Mouse (Mus musculus) embryonic facial prominence, embryonic 12.5 days (tissue): ENCODE measurements around the gene Cmip. TPM values are rescaled to one million over a fixed set of nuclear protein-coding genes. Genes with fewer than 3 reads are reported as not detected.
A peak's percentile ranks its signal among the peaks of the same experiment; 100 is the strongest.

Experiments
- ATAC-seq: fragments of 200-750 bp; cut with Nextera tagmentation; 2 replicates; pipeline ENCODE4 v1.8.0; 2017; ENCODE audit not compliant: insufficient number of reproducible peaks, insufficient read depth, low FRiP score, low TSS enrichment
- H3K27ac ChIP-seq: fragments of 300-500 bp; sonication (generic); 2 replicates; pipeline ENCODE4 v1.5.1; 2016; ENCODE audit warnings: mild to moderate bottlenecking
- H3K27me3 ChIP-seq: fragments of 300-500 bp; sonication (generic); 2 replicates; pipeline ENCODE4 v1.6.1; 2016; ENCODE audit warnings: mild to moderate bottlenecking, moderate library complexity
- H3K36me3 ChIP-seq: fragments of 300-500 bp; sonication (generic); 2 replicates; pipeline ENCODE4 v1.6.1; 2016; ENCODE audit warnings: mild to moderate bottlenecking
- H3K4me1 ChIP-seq: fragments of 300-500 bp; sonication (generic); 2 replicates; pipeline ENCODE4 v1.6.1; 2016
- H3K4me2 ChIP-seq: fragments of 300-500 bp; sonication (generic); replicated peaks from 2 replicates; pipeline ENCODE4 v1.6.1; 2016; ENCODE audit warnings: mild to moderate bottlenecking, moderate library complexity
- H3K4me3 ChIP-seq: fragments of 300-500 bp; sonication (generic); 2 replicates; pipeline ENCODE4 v1.5.1; 2016; ENCODE audit warnings: mild to moderate bottlenecking
- H3K9ac ChIP-seq: fragments of 300-500 bp; sonication (generic); 2 replicates; pipeline ENCODE4 v1.6.1; 2016; ENCODE audit warnings: mild to moderate bottlenecking, moderate library complexity
- H3K9me3 ChIP-seq: fragments of 300-500 bp; sonication (generic); 2 replicates; pipeline ENCODE4 v1.6.1; 2016; ENCODE audit warnings: mild to moderate bottlenecking, moderate library complexity
- WGBS: fragments of 180-500 bp; shearing (Covaris S2); methylation state at CpG from one replicate; pipeline ENCODE4 v1.1.7; 2016; 5-methylcytosine and 5-hydroxymethylcytosine counted together
- polyA plus RNA-seq: library from polyadenylated mRNA; unstranded; fragments of >200 nt; fragmentation: Nextera tagmentation; extraction: Ambion mirVana; gene quantifications from 2 replicates; pipeline ENCODE4 v1.2.1, GENCODE M21; 2016

The Cmip gene
- polyA plus RNA-seq, 1 experiment from 2014 or later = 16.8 TPM

DNA sequence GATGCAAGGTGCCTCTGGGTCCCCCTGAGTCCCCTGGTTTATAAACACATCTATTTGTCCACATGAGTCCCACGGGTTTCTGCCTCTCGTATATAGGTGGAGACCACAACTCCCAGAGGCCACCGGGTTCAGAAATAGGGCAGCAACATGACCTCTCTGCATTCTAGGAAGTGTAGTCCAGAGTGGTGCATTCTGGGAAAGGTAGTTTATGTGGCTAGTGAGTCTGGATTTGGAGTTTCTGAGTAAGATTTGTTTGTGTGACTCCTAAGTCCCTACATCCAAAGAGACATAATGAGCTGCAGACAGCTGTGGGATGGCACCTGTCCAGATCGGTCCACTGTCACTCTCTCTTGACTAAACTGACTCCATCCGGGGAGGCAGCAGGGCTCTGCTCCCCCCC, 223.7 kb downstream of the Cmip start:
- Histone ChIP-seq H3K36me3 (no peaks in the 10 kb centered on the region), H3K4me1 (no peaks in the 10 kb centered on the region), H3K4me3 (no peak overlapping the region), H3K9ac (no peak overlapping the region), H3K27ac (no peak overlapping the region), H3K27me3 (no peaks in the 10 kb centered on the region), H3K9me3 (no peaks in the 10 kb centered on the region), H3K4me2 (no peak overlapping the region)
- 47% methylated on average over 5 of the region's 5 CpGs for WGBS
- ATAC-seq = no peak

DNA sequence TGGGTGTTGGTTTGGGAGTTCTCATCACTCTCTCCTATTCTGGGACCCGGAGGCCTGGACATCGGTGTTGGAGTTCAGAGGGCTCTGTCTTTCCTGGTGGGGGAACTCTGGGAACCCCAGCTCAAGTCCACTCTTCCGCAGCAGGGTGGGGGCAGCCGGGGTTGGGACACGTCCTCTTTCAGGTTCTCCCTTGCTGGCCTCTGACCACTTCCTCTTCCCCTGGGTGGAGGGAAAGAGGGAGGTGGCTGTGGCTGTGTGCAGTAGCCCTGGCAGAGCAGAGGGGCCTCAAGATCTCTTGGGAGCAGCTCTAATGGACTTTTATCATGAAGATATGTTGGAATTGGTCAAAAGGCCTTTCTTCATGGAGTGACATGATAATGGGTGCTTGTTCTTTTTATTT, 225.0 kb downstream of the Cmip start:
- Histone ChIP-seq H3K27me3 (no peaks in the 10 kb centered on the region), H3K4me2 (no peak overlapping the region), H3K4me1 (no peaks in the 10 kb centered on the region), H3K36me3 (no peaks in the 10 kb centered on the region), H3K4me3 (no peak overlapping the region), H3K9ac (no peak overlapping the region), H3K9me3 (no peaks in the 10 kb centered on the region), H3K27ac (no peak overlapping the region)
- no peak for ATAC-seq
- 82% methylated on average over 5 of the region's 5 CpGs for WGBS

DNA sequence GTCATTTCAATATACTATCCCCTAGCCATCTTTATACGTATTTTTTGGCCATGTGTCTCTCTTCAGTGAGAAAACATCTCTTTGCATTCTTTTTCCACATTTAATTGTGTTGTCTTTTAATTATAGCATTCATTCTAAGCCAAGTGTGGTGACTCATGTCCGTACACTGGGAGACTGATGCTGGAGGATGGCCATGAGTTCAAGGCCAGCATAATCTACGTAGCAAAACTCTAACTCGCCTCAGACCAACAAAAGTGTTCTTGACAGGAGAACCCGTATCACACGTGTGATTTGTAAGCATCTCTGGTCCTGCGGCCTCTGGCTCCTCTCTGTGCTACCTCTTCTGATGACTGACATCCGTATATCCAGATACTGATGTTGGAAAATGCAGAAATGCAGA, 227.9 kb downstream of the Cmip start:
- no peaks in the 10 kb centered on the region for H3K27me3 ChIP-seq
- no peak overlapping the region for H3K9ac ChIP-seq
- WGBS = 87% methylated on average over 8 of the region's 8 CpGs
- H3K4me1 ChIP-seq = no peaks in the 10 kb centered on the region
- no peak overlapping the region for H3K27ac ChIP-seq
- no peaks in the 10 kb centered on the region for H3K9me3 ChIP-seq
- no peak overlapping the region for H3K4me3 ChIP-seq
- no peak for ATAC-seq
- H3K4me2 ChIP-seq = no peak overlapping the region
- H3K36me3 ChIP-seq = no peaks in the 10 kb centered on the region

DNA sequence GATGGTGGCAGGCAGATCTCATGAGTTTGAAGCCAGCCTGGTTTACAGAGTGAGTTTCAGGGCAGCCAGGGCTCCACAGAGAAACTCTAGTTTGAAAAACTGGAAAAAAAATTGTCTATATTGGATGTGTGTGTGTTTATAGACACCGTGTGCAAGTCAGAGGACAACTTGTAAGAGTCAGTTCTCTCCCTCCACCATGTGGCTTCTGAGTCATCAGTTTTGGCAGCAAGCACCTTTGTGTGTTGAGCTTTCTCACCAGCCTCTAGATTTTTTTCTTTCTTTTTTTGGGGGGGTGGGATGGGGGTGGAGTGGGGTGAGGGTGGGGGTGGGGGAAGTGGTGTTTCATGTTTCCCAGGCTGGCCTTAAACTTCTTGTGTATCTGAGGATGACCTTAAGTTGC, 228.5 kb downstream of the Cmip start:
- H3K27ac ChIP-seq = no peak overlapping the region
- H3K4me3 ChIP-seq = no peak overlapping the region
- no peaks in the 10 kb centered on the region for H3K9me3 ChIP-seq
- H3K9ac ChIP-seq = no peak overlapping the region
- H3K4me2 ChIP-seq = no peak overlapping the region
- no peaks in the 10 kb centered on the region for H3K36me3 ChIP-seq
- H3K4me1 ChIP-seq = no peaks in the 10 kb centered on the region
- WGBS = 71% methylated on average over 1 of the region's 1 CpGs
- ATAC-seq = no peak
- no peaks in the 10 kb centered on the region for H3K27me3 ChIP-seq

DNA sequence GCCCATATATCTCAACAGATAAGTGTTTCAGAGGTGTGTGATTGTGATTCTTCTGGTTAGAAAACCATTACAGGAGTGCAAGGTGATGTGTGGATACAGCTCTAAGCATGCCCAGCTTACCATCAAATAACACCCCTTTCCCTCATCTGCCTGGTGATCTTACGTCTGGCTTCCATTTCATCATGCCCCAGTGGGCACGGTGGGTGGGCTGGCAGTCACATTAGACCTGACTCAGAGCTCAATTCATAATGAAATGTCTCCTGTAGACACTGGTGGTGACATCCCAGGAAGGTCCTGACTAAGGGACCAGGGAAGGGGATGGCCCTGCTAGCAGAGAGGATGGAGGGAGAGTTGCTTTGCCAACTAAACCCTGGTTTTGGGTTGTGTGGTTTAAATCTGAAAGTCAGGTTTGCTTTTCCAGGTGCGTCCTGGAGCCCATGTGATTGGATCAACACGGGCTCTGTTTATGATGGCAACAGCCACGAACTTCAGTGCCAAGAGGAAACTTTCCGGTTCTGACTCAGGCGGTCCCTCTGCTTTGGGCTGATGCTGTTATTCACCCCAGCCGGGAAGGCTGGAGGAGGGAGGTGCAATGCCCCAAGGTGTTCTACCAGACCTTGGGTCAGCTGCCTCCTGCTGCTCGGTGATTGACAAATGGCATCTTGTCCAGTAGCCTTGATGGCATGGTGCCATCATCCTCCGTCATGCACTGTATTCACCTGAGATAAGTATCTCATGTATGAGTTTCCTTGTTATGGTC, 231.6 kb downstream of the Cmip start:
- no peak overlapping the region for H3K4me3 ChIP-seq
- 0 out of 2 replicates have a peak, but pooled peaks cover under 1% of the 10 kb centered on the region for H3K27me3 ChIP-seq
- ATAC-seq = no peak

DNA sequence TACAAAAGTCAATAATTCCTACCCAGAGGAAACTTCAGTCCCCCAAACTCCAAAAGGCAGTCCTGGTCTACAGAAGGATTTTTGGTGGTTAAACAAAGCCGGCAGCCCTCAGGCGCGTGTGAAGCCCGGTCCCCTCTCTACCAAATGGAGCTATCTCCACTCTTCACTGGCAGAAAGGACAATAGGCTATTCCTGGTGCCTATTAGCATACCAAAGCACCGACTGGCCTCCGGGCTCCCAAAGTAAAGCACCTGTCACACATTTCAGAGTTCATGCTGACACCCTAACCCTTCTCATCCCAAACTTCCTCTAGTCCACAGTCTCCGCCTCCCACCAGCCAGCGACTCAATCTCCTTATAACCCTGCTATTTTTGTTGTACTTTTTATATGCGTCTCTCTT, 236.7 kb downstream of the Cmip start:
- no peak for ATAC-seq
- Histone ChIP-seq H3K9me3 (no peaks in the 10 kb centered on the region), H3K9ac (no peak overlapping the region), H3K4me1 (peaks cover 6% of the 10 kb centered on the region; the same call in 1 of the 2 replicates), H3K4me3 (no peak overlapping the region), H3K27me3 (peaks cover 30% of the 10 kb centered on the region), H3K4me2 (no peak overlapping the region), H3K27ac (no peak overlapping the region), H3K36me3 (no peaks in the 10 kb centered on the region)
- 23% methylated on average over 9 of the region's 9 CpGs for WGBS

More for the DNA sequence above, 231.6 kb downstream of the Cmip start:
- Histone ChIP-seq H3K36me3 (no peaks in the 10 kb centered on the region), H3K4me2 (no peak overlapping the region), H3K9me3 (no peaks in the 10 kb centered on the region), H3K27ac (no peak overlapping the region), H3K4me1 (no peaks in the 10 kb centered on the region), H3K9ac (no peak overlapping the region)
- WGBS = 85% methylated on average over 10 of the region's 10 CpGs

DNA sequence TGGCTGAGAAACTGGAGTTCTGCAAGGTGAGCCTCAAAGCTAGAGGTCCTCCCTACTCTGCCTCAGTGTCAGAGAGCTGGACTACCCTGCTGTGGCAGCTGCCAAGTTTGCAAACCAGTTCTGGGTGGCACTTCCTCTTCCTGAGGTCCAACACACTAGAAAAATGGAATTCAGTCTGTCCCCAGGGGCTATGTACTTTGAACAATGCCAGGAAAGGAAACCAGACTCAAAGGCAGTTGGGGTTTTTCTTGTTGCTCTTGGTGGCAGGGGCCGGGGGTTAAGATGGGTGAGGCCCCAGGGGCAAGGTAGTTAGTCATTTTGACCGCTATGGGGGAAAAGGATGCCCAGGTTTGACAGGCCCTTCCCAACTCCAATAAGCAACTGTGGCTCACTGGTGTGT, 238.0 kb downstream of the Cmip start:
- no peak for ATAC-seq
- H3K27ac ChIP-seq = no peak overlapping the region
- H3K4me2 ChIP-seq = no peak overlapping the region
- H3K36me3 ChIP-seq = no peaks in the 10 kb centered on the region
- peaks cover 39% of the 10 kb centered on the region for H3K27me3 ChIP-seq
- H3K4me1 ChIP-seq = peaks cover 14% of the 10 kb centered on the region; the same call in 1 of the 2 replicates
- H3K9me3 ChIP-seq = no peaks in the 10 kb centered on the region
- WGBS = 50% methylated on average over 2 of the region's 2 CpGs
- H3K4me3 ChIP-seq = no peak overlapping the region
- H3K9ac ChIP-seq = no peak overlapping the region

DNA sequence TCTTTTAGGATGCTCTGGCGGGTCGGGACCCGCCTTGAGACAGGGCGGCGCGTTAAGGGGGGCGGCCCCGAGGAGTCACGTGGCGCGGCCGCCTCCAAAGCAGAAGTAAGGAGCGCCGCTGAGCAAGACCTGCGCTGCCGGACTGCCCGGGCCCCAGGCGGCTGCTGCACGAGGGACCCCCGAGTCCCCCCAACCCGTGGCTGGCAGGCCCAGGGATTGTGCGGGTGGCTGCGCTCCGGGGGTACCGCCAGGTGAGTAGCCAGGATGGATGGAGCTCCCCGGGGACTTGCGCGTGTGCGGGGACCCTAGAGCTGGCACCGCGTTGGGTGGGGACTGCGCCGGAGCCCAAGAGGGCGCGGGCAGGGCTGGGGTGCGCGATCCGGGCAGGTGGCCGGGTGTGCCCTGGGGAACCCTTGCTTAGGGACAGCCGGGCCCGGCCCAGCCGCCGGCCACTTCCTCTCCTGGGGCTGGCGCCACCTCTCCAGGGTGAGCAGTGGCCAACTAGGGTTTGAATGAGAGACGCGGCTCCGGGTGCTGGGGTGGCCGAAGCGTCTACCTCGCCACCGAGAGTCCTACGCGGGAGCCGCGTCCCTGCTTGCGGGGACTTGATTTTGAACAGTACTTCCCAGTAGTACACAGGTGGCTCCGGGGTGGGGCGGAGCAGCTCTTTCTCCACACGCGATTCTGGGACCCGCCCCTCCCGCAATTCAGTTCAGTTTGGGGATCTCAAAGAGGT, 241.5 kb downstream of the Cmip start, which contains the start of gene Plcg2:
Gene Plcg2 (plus strand): TSS at position 113 of the 736 bp plus-strand sequence.
- no peaks in the 10 kb centered on the region for H3K9me3 ChIP-seq
- H3K27me3 ChIP-seq = peaks cover 39% of the 10 kb centered on the region
- peak within 1 kb of the TSS; percentile 63 for H3K4me3 ChIP-seq
- H3K36me3 ChIP-seq = no peaks in the 10 kb centered on the region
- peak within 1 kb of the TSS; percentile 100 for H3K4me2 ChIP-seq
- peak; percentile 61; the same call in 1 of the 2 replicates for ATAC-seq
- no peak within 1 kb of the TSS for H3K27ac ChIP-seq
- peak within 1 kb of the TSS; percentile 44 for H3K9ac ChIP-seq
- WGBS = under 1% methylated on average over 62 of the region's 62 CpGs
- peaks cover 14% of the 10 kb centered on the region; the same call in 1 of the 2 replicates for H3K4me1 ChIP-seq

DNA sequence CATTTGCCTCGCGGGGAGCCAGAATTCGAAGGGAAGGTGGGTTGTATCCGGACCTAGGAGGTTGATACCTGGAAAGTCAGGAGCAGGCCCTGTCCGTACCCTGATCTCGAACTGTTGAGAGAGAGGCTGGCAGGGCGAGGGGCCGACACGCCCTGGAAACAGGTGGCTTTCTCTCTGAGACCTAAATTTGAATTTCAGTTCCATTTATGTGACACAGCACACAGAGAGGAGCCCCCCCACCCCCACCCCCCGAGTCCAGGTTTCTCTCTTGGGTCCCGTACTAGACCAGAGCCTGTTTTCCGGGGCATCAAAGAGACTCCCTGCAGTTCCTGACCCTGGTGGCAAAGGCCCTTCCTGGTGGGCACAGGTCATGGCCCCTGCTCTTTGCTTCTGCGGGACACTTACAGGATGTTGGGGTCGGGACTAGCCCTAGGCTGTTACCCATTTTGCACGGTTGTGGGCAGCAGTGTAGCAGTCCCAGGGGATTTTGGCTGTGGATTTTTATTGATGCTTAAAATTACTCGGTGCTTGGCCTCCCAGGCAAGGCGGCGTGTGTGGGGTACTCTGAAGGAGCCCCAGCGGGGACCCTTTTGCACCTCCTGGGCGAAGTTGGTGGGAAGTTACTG, 242.2 kb downstream of the Cmip start:
- H3K36me3 ChIP-seq = no peaks in the 10 kb centered on the region
- H3K9me3 ChIP-seq = no peaks in the 10 kb centered on the region
- peak overlapping the region; percentile 63 for H3K4me3 ChIP-seq
- 0 out of 2 replicates have a peak overlapping the region, but pooled peaks have one; percentile 44 for H3K9ac ChIP-seq
- no peak overlapping the region for H3K27ac ChIP-seq
- ATAC-seq = no peak
- H3K27me3 ChIP-seq = peaks cover 33% of the 10 kb centered on the region
- peak overlapping the region; percentile 100 for H3K4me2 ChIP-seq
- WGBS = 4% methylated on average over 20 of the region's 20 CpGs
- peaks cover 14% of the 10 kb centered on the region; the same call in 1 of the 2 replicates for H3K4me1 ChIP-seq

DNA sequence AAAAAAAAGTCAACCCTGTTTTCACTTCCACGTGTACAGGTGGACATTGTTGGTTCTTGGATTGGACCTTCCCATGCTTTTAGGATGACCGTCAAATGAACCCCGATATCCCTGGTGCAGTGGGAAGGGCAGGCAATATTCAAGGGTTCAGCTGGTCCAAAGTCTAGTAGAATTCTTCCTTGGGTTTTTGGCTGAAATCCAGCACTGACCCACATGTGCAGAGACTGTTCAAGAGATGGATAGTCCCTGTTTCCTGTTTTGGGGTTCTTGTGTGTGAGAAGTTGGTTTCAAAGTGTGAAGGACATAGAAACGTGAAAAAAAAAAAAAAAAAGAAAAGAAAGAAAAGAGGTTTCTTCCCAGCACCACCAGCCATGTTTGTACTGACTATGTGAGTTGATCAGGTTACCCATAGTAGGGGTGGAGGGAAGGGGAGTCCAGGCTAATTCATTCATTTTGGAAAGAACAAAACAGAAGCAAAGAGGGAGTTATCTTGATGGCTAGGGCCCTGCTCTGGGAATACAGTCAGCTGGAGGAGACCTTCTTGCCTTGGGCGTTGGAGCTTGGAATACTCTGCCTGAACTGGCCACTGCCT, 243.5 kb downstream of the Cmip start:
- no peak for ATAC-seq
- Histone ChIP-seq H3K4me1 (peaks cover 14% of the 10 kb centered on the region; the same call in 1 of the 2 replicates), H3K4me2 (no peak overlapping the region), H3K9me3 (no peaks in the 10 kb centered on the region), H3K36me3 (no peaks in the 10 kb centered on the region), H3K27ac (no peak overlapping the region), H3K4me3 (no peak overlapping the region), H3K27me3 (peaks cover 30% of the 10 kb centered on the region), H3K9ac (no peak overlapping the region)
- WGBS = 78% methylated on average over 5 of the region's 5 CpGs

DNA sequence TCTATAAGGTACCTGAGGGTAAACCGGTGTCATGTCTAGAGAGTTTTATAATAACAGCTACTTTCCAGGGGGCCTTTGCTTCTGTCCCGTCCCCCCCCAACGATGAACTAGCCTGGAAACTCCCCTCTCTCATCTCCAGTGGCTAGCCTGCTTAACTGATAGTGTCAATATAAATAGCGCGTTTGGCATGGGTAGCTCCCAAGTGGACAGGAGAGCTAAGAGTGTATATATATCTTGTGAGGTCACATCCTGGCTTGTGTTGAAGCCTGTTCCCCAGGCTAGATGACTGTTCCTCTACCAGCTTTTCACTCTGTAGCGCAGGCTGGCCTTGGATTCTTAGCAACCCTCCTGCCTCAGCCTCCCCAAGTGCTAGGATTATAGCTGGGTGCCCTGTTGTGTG, 244.5 kb downstream of the Cmip start:
- peaks cover 27% of the 10 kb centered on the region for H3K27me3 ChIP-seq
- H3K4me1 ChIP-seq = peaks cover 14% of the 10 kb centered on the region; the same call in 1 of the 2 replicates
- no peaks in the 10 kb centered on the region for H3K9me3 ChIP-seq
- no peak overlapping the region for H3K4me2 ChIP-seq
- WGBS = 95% methylated on average over 6 of the region's 6 CpGs
- H3K36me3 ChIP-seq = no peaks in the 10 kb centered on the region
- no peak overlapping the region for H3K9ac ChIP-seq
- no peak overlapping the region for H3K27ac ChIP-seq
- ATAC-seq = no peak
- H3K4me3 ChIP-seq = no peak overlapping the region
